Mouse (Mus musculus): Measurements from ENCODE around the gene Flvcr2.

Gene Flvcr2

DNA sequence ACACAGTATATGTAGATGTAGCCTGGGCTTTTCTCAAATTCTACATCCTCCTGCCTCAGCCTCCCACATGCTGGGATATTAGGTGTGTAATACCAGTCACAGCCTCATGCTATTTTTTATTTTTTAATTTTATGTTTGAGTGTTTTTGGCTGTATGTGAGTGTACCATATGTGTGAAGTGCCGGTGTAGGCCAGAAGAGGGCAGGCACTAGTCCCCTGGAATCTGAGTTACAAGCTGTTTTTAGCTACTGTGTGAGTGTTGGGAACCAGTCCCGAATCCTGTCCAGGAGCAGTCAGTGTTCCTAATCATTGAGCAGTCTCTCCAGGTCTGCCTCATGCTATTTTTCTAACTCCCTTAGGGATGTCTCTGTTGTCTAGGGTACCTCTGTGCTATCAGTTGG is 91.4 kb downstream of the Flvcr2 start:
- TF ChIP-seq NANOG (IDR thresholded peaks at IDR 0.05; ENCODE audit: borderline replicate concordance, low read length) (no peak), POU5F1 (IDR thresholded peaks at IDR 0.05; ENCODE audit: borderline replicate concordance, low read length) (no peak), CTCF (conservative IDR thresholded peaks at IDR 0.05; ENCODE audit: low read length) (peak; percentile 27)

DNA sequence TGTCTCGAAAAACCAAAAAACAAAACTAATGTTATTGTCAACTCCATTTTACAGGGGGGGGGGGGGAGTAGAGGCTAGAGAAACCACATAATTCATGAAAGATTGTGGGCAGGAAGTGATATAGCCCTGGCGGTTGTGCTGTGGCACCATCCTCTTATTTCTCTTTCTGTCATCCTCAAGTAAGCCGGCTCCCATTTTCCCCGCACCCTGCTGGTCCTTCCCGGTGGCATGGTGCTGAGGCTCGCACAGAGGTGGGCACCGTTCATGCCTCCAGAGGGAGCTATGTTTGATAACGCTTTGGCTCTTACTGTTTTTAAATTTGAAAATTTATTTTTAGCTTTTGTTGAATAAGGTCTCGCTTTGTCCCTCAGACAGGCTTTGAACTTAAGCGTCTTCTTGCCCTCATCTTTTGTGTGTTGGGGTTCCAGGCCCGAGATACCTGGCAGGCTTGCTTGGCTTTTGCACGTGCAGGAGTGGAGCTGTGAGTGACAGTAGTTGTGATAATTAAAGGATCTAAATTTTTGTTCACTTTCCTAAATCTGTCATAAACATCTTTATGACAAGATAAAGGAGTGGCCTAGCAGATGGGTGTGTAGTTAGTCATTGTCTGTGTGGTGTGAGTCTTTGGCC is 93.1 kb downstream of the Flvcr2 start:
- TF ChIP-seq NANOG (IDR thresholded peaks at IDR 0.05; ENCODE audit: borderline replicate concordance, low read length): no peak
- no peak for TF ChIP-seq POU5F1 (IDR thresholded peaks at IDR 0.05; ENCODE audit: borderline replicate concordance, low read length)
- no peak for TF ChIP-seq CTCF (conservative IDR thresholded peaks at IDR 0.05; ENCODE audit: low read length)
- peaks cover 8% of the 10 kb centered on the region for H3K4me1 ChIP-seq (replicated peaks; ENCODE audit: low read depth, low read length)

More for the DNA sequence above, 91.4 kb downstream of the Flvcr2 start:
- Histone ChIP-seq H3K4me3 (replicated peaks; ENCODE audit: low read length) (no peak overlapping the region), H3K27me3 (ENCODE audit: insufficient read depth, low read length) (no peaks in the 10 kb centered on the region), H3K36me3 (ENCODE audit: insufficient read depth, low read length) (peaks cover 22% of the 10 kb centered on the region), H3K9me3 (ENCODE audit: low read length) (no peaks in the 10 kb centered on the region), H3K4me1 (replicated peaks; ENCODE audit: low read depth, low read length) (peaks cover 8% of the 10 kb centered on the region)

DNA sequence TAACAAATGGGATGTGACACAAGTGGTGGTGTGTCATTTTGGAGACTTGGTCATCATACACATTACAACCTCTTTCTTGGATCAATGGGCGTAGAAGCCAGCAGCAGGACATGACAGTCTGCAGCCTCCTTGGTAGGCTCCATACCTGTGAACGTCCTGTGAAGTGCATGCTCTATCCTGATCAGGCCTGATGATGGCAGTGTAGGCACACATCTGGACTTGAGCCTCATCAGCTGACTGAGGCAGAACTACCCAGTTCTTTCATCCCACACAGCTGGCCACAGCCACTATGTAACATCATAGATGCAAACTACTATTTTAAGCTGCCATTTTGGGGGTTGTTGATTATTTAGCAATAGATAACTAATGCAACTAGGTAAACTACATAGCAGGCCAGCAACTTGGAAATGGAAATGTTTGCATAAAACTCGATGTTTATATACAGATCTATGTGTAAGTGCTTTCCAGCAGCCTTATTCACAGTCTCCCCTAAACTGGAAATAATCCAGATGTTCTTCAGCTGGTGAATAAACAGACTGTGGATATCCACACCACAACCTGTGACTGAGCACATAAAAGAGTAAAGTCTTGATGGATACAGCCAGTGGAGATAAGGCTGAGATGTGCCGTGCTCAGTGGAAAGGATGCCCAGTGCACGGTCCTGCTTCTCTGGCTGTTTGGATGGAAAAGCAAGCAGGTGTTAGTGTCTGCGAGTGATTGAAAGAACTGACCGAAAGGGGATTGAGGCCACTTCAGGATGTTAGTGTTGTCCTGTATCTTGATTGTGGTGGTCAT is 102.0 kb downstream of the Flvcr2 start:
- Histone ChIP-seq H3K4me1 (replicated peaks; ENCODE audit: low read depth, low read length) (no peaks in the 10 kb centered on the region), H3K9me3 (ENCODE audit: low read length) (no peaks in the 10 kb centered on the region), H3K4me3 (replicated peaks; ENCODE audit: low read length) (no peak overlapping the region), H3K36me3 (ENCODE audit: insufficient read depth, low read length) (peaks cover 40% of the 10 kb centered on the region), H3K27me3 (ENCODE audit: insufficient read depth, low read length) (no peaks in the 10 kb centered on the region)
- TF ChIP-seq NANOG (IDR thresholded peaks at IDR 0.05; ENCODE audit: borderline replicate concordance, low read length): no peak
- peak; percentile 22; the same call in 1 of the 2 replicates for TF ChIP-seq CTCF (conservative IDR thresholded peaks at IDR 0.05; ENCODE audit: low read length)
- no peak for TF ChIP-seq POU5F1 (IDR thresholded peaks at IDR 0.05; ENCODE audit: borderline replicate concordance, low read length)

More for the DNA sequence above, 93.1 kb downstream of the Flvcr2 start:
- Histone ChIP-seq H3K4me3 (replicated peaks; ENCODE audit: low read length) (no peak overlapping the region), H3K9me3 (ENCODE audit: low read length) (no peaks in the 10 kb centered on the region), H3K27me3 (ENCODE audit: insufficient read depth, low read length) (no peaks in the 10 kb centered on the region), H3K36me3 (ENCODE audit: insufficient read depth, low read length) (peaks cover 23% of the 10 kb centered on the region)

DNA sequence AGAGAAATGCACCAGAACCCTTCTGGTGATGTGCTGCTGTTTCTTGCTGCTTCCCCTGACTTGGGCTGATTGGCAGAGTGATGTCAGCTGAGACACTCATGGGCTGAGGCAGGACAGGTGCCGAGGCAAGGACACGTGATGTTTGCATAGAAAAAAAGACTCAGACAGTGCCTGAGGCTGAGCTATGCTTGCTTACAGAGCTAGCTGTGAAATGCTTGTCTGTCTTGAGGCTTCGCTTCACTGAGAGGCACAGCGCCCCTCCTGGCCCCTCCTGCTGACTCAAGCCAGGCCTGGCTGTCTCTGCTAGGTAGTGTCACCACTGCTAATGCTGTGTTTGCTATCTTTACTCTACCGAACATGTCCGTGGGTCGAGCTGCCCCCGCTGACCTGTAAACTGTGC is 104.3 kb downstream of the Flvcr2 start:
- no peaks in the 10 kb centered on the region for H3K27me3 ChIP-seq (ENCODE audit: insufficient read depth, low read length)
- H3K36me3 ChIP-seq (ENCODE audit: insufficient read depth, low read length): peaks cover 26% of the 10 kb centered on the region
- H3K4me1 ChIP-seq (replicated peaks; ENCODE audit: low read depth, low read length): no peaks in the 10 kb centered on the region
- H3K9me3 ChIP-seq (ENCODE audit: low read length): no peaks in the 10 kb centered on the region
- TF ChIP-seq NANOG (IDR thresholded peaks at IDR 0.05; ENCODE audit: borderline replicate concordance, low read length) (no peak), CTCF (conservative IDR thresholded peaks at IDR 0.05; ENCODE audit: low read length) (no peak), POU5F1 (IDR thresholded peaks at IDR 0.05; ENCODE audit: borderline replicate concordance, low read length) (no peak)
- no peak overlapping the region for H3K4me3 ChIP-seq (replicated peaks; ENCODE audit: low read length)

DNA sequence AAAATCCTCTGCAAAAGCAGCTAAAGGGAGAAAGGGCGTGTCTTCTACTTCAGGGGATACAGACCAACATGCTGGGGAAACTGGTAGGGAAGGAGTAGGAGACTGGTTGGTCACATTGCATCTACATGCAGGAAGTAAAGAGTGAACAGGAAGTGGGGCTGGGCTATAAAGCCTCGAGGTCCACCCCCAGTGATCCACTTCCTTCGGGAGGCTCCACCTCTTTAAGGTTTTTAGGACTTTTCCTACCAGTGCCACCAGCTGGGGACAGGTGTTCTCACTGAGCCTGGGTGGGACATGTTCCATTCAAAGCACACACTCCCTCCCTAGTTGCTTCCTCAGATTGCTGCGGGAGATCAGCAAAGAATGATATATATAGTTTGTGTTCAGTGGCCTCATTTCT is 107.5 kb downstream of the Flvcr2 start:
- peaks cover 8% of the 10 kb centered on the region; the same call in 1 of the 2 replicates for H3K4me1 ChIP-seq (replicated peaks; ENCODE audit: low read depth, low read length)

DNA sequence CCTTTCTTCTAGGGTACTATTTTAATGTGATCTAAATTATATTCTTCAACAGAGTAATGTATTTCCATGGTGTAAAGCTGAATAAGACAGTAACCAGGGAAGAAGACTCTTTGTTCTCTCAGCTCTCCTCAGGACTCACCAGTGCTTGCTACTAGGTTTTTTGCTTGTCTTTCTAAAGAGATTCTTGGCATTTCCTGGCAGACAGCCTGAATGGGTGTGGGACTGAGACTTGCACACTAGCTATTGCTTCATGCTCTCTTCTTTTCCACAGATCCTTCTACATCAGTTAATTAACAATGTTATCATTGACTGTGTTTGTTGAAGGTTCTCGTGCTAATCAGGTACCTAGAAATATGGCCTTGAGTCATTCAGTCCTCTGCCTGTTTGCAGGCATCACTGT is 107.9 kb downstream of the Flvcr2 start:
- TF ChIP-seq NANOG (IDR thresholded peaks at IDR 0.05; ENCODE audit: borderline replicate concordance, low read length) (no peak), POU5F1 (IDR thresholded peaks at IDR 0.05; ENCODE audit: borderline replicate concordance, low read length) (no peak), CTCF (conservative IDR thresholded peaks at IDR 0.05; ENCODE audit: low read length) (no peak)

More for the DNA sequence above, 107.5 kb downstream of the Flvcr2 start:
- no peak overlapping the region for H3K4me3 ChIP-seq (replicated peaks; ENCODE audit: low read length)
- H3K9me3 ChIP-seq (ENCODE audit: low read length): 0 out of 2 replicates have a peak, but pooled peaks cover 2% of the 10 kb centered on the region
- H3K27me3 ChIP-seq (ENCODE audit: insufficient read depth, low read length): no peaks in the 10 kb centered on the region
- no peak for TF ChIP-seq NANOG (IDR thresholded peaks at IDR 0.05; ENCODE audit: borderline replicate concordance, low read length)
- TF ChIP-seq CTCF (conservative IDR thresholded peaks at IDR 0.05; ENCODE audit: low read length): no peak
- TF ChIP-seq POU5F1 (IDR thresholded peaks at IDR 0.05; ENCODE audit: borderline replicate concordance, low read length): no peak
- peaks cover 19% of the 10 kb centered on the region for H3K36me3 ChIP-seq (ENCODE audit: insufficient read depth, low read length)

DNA sequence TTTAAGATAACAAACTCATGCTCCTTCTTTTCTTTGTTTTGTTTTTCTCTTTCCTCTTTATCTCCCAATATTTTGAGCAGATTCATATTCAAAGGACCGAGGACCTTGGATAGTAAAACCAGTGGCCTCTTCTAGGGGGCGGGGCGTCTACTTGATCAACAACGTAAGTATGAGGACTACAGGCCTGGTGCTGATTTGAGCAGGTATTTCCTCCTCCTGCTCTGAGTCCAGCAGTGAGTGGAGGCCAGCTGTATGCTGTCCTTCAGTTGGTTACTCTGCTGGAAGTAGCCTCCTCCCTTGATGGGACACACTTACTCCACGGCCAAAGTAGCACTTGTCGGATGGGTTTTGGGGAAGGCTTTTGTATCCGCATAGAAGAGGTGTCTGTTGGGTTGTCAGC is 111.0 kb downstream of the Flvcr2 start:
- no peak overlapping the region for H3K4me3 ChIP-seq (replicated peaks; ENCODE audit: low read length)
- peaks cover 8% of the 10 kb centered on the region; the same call in 1 of the 2 replicates for H3K4me1 ChIP-seq (replicated peaks; ENCODE audit: low read depth, low read length)
- peaks cover 15% of the 10 kb centered on the region for H3K36me3 ChIP-seq (ENCODE audit: insufficient read depth, low read length)
- no peak for TF ChIP-seq NANOG (IDR thresholded peaks at IDR 0.05; ENCODE audit: borderline replicate concordance, low read length)
- TF ChIP-seq POU5F1 (IDR thresholded peaks at IDR 0.05; ENCODE audit: borderline replicate concordance, low read length): no peak
- TF ChIP-seq CTCF (conservative IDR thresholded peaks at IDR 0.05; ENCODE audit: low read length): no peak
- no peaks in the 10 kb centered on the region for H3K27me3 ChIP-seq (ENCODE audit: insufficient read depth, low read length)
- H3K9me3 ChIP-seq (ENCODE audit: low read length): 0 out of 2 replicates have a peak, but pooled peaks cover 2% of the 10 kb centered on the region

More for the DNA sequence above, 107.9 kb downstream of the Flvcr2 start:
- Histone ChIP-seq H3K27me3 (ENCODE audit: insufficient read depth, low read length) (no peaks in the 10 kb centered on the region), H3K36me3 (ENCODE audit: insufficient read depth, low read length) (peaks cover 15% of the 10 kb centered on the region), H3K4me3 (replicated peaks; ENCODE audit: low read length) (no peak overlapping the region), H3K9me3 (ENCODE audit: low read length) (0 out of 2 replicates have a peak, but pooled peaks cover 2% of the 10 kb centered on the region), H3K4me1 (replicated peaks; ENCODE audit: low read depth, low read length) (peaks cover 8% of the 10 kb centered on the region; the same call in 1 of the 2 replicates)

DNA sequence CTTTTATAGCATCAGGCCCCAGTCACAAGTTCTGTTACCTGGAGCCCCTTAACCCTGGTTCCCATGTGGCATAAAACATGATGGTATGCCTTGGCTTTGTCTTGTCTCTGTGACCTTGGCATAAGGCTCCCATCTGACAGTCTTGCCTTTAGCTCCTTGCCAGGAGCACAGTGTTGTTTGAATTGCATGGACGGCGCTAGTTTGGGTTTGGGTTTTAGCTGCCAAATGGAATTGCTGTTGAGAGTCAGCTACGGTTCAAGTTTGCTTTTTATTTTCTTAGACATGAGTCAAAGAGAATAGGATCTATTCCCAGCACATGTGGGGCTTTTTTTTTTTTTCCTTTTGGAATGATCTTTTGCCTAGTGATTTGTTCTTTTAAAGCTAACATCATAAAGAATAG is 112.8 kb downstream of the Flvcr2 start:
- Histone ChIP-seq H3K27me3 (ENCODE audit: insufficient read depth, low read length) (no peaks in the 10 kb centered on the region), H3K9me3 (ENCODE audit: low read length) (0 out of 2 replicates have a peak, but pooled peaks cover 2% of the 10 kb centered on the region), H3K36me3 (ENCODE audit: insufficient read depth, low read length) (peaks cover 16% of the 10 kb centered on the region), H3K4me1 (replicated peaks; ENCODE audit: low read depth, low read length) (peaks cover 8% of the 10 kb centered on the region; the same call in 1 of the 2 replicates), H3K4me3 (replicated peaks; ENCODE audit: low read length) (no peak overlapping the region)
- TF ChIP-seq POU5F1 (IDR thresholded peaks at IDR 0.05; ENCODE audit: borderline replicate concordance, low read length) (no peak), CTCF (conservative IDR thresholded peaks at IDR 0.05; ENCODE audit: low read length) (no peak), NANOG (IDR thresholded peaks at IDR 0.05; ENCODE audit: borderline replicate concordance, low read length) (no peak)
